Mouse (Mus musculus) olfactory bulb, adult 2 months (tissue): ENCODE data around the gene Rsph1. TPM values are rescaled to one million over a fixed set of nuclear protein-coding genes. Genes with fewer than 3 reads are reported as not detected.

Experiments used
- H3K27ac ChIP-seq: fragments of 200-500 bp; 2 replicates; pipeline ENCODE4 v1.5.1; 2012; ENCODE audit warnings: low read depth, low read length; ENCODE audit not compliant: insufficient read depth
- H3K4me1 ChIP-seq: fragments of 200-500 bp; 2 replicates; pipeline ENCODE4 v1.6.1; 2012; ENCODE audit warnings: low read length; ENCODE audit not compliant: control insufficient read depth, insufficient read depth
- H3K4me3 ChIP-seq: fragments of 200-500 bp; 2 replicates; pipeline ENCODE4 v1.5.1; 2012; ENCODE audit warnings: mild to moderate bottlenecking, low read depth, low read length, moderate library complexity; ENCODE audit not compliant: insufficient read depth
- CTCF ChIP-seq: fragments of 200-500 bp; IDR thresholded peaks from 2 replicates; pipeline ENCODE4 v1.5.1; 2012; ENCODE audit warnings: low read depth, mild to moderate bottlenecking, low read length, moderate library complexity; ENCODE audit not compliant: insufficient read depth
- POLR2A ChIP-seq: fragments of 200-500 bp; IDR thresholded peaks from 2 replicates; pipeline ENCODE4 v1.6.1; 2012; ENCODE audit warnings: mild to moderate bottlenecking, low read depth, low read length, moderate library complexity; ENCODE audit not compliant: insufficient read depth
- WGBS: fragments of 180-500 bp; shearing (Covaris S2); methylation state at CpG from one replicate; pipeline ENCODE4 v1.1.7; 2018; 5-methylcytosine and 5-hydroxymethylcytosine counted together
- polyA plus RNA-seq: library from polyadenylated mRNA; stranded (reverse); fragments of >200 nt; gene quantifications from 2 replicates; pipeline ENCODE4 v1.2.4, GENCODE M21; 2012; ENCODE audit warnings: low replicate concordance; ENCODE audit not compliant: missing spikeins, insufficient read depth, insufficient read length

Gene Rsph1
- polyA plus RNA-seq, 1 experiment, result not detected

- TF ChIP-seq POLR2A, result no peak
- no peak for TF ChIP-seq CTCF
- 28% methylated on average over 8 of the region's 8 CpGs for WGBS
Observed at GRCm38 (mm10) chr17:31232251-31233010, 44.8 kb downstream of the Rsph1 start.

GRCm38 (mm10) chr17:31231780-31232179 lies 45.4 kb downstream of the Rsph1 start:
- no peak overlapping the region for H3K27ac ChIP-seq
- peaks cover 7% of the 10 kb centered on the region for H3K4me1 ChIP-seq
- H3K4me3 ChIP-seq, result no peak overlapping the region
- TF ChIP-seq POLR2A (no peak), CTCF (no peak)
- WGBS, result 60% methylated on average over 6 of the region's 6 CpGs

More at GRCm38 (mm10) chr17:31232251-31233010, 44.8 kb downstream of the Rsph1 start:
- peaks cover 7% of the 10 kb centered on the region for H3K4me1 ChIP-seq
- H3K27ac ChIP-seq, result no peak overlapping the region
- H3K4me3 ChIP-seq, result no peak overlapping the region

DNA sequence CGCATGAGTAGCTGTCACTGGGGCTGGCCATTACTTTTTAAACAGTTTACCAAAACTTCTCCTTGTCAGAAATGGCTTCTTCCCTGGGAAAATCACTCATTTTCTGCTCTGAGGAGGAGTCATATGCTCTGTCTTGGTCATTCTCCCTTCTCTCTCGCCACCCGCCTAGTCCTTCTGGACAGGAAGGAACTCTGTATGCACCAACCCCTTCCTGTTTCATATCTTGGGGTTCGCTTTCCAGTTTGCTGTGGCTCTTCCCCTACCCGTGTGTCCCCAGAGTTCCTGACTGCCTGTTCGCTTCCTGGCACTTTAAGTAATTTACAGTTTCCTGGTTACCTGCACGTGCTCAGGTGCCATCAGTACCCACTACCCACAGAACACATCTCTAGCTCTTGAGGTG lies 50.3 kb downstream of the Rsph1 start:
- WGBS, result 89% methylated on average over 7 of the region's 7 CpGs
- Histone ChIP-seq H3K4me3 (no peak overlapping the region), H3K27ac (no peak overlapping the region), H3K4me1 (peaks cover 5% of the 10 kb centered on the region)
- TF ChIP-seq POLR2A (no peak), CTCF (no peak)

- Histone ChIP-seq H3K4me1 (peaks cover 2% of the 10 kb centered on the region; the same call in 1 of the 2 replicates), H3K4me3 (no peak overlapping the region), H3K27ac (no peak overlapping the region)
- WGBS, result 72% methylated on average over 3 of the region's 3 CpGs
- TF ChIP-seq CTCF (no peak), POLR2A (no peak)
Observed at GRCm38 (mm10) chr17:31226368-31226767, 50.8 kb downstream of the Rsph1 start.

DNA sequence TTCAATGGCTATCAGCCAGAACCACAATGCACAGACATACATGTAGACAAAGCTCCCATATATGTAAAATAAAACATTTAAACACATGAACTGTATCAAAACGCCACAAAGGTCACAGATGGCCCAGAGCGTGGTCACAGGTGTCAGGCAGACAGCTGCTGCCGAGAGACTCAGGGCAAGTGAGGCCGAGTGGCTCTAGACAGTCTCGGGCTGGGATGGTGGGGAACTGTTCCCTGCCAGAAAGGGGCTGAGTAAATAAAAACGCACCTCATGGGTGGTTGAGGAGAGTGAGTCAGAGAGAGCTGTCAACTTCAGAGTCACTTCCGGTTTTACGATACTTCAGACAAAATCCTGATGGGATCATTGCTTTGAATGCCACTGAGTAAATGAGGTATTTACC lies 52.6 kb downstream of the Rsph1 start:
- H3K4me3 ChIP-seq, result no peak overlapping the region
- TF ChIP-seq CTCF (no peak), POLR2A (no peak)
- WGBS, result 90% methylated on average over 8 of the region's 8 CpGs
- H3K27ac ChIP-seq, result no peak overlapping the region
- peaks cover 2% of the 10 kb centered on the region; the same call in 1 of the 2 replicates for H3K4me1 ChIP-seq

- 78% methylated on average over 7 of the region's 7 CpGs for WGBS
- Histone ChIP-seq H3K4me3 (no peak overlapping the region), H3K4me1 (peaks cover 2% of the 10 kb centered on the region; the same call in 1 of the 2 replicates), H3K27ac (no peak overlapping the region)
- TF ChIP-seq POLR2A (no peak), CTCF (no peak)
Observed at GRCm38 (mm10) chr17:31223835-31224234, 53.3 kb downstream of the Rsph1 start.

DNA sequence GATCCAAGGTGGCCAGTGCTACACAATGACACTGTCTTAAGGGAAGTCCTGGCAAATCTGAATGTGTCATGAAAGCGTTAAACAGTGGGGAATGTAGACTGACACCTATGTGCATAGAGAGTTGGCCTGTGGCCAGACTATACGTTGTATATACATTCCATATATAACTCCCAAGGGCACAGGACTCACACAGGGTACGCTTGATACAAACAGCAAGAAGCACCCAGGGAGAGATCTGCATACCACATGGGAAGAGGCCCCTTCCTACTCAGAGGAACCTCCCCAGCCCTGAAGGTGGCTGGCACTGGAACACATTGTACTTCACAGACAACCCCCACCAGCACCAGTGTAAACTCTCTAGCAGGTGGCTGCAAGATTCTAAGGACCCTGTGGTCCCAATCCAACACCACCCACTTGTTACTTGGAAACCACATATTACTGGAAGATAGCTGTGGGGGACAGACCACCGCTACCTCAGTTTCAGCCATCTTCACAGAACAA lies 54.3 kb downstream of the Rsph1 start:
- 81% methylated on average over 4 of the region's 4 CpGs for WGBS

DNA sequence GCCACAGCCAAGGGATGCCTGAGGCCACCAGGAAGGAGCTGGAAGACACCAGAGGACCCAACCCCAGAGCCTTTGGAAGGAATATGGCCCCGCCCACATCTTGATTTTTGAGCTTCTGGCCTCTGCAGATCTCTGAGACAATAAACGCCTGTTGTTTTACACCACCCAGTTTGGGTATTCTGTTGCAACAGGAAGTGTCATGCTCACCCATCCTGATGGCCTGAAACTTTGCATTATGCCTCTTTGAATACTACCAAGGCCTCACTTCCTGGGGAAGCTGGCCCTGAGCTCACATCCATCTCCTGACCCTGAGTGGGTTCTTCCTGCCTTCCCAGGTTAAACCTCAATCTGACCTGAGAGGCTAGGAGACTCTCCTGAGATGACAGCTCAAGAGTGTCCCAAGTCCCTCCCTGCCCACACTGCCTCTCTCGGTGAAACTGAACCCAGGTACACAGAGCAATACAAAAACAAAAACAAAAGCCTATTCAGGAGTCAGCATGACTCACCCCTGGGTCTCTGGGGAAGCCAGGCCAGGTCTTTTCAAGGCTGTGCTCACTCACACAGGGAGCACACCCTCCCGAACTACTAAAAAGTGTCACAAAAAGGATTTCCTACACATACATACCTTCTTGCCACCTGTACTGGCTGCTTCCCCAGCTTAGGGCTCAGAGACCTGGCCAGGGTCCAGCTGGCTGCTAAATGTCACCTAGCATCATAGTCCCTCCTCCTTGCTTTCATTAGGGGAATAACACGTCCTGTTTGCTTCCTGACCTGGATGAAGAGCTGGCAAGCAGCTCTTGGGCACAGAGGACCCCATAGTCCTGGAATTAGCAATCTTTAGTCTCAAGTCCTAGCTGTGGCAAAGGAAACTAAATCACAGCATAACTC lies 60.9 kb downstream of the Rsph1 start:
- TF ChIP-seq CTCF, result no peak
- no peak for TF ChIP-seq POLR2A
- Histone ChIP-seq H3K27ac (no peak overlapping the region), H3K4me3 (no peak overlapping the region), H3K4me1 (no peaks in the 10 kb centered on the region)
- 70% methylated on average over 5 of the region's 5 CpGs for WGBS

More for the DNA sequence above, 54.3 kb downstream of the Rsph1 start:
- no peak for TF ChIP-seq CTCF
- no peak for TF ChIP-seq POLR2A
- Histone ChIP-seq H3K27ac (no peak overlapping the region), H3K4me3 (no peak overlapping the region), H3K4me1 (peaks cover 2% of the 10 kb centered on the region; the same call in 1 of the 2 replicates)
